Mouse (Mus musculus): ENCODE results near the gene Vwa3b. TPM values are rescaled to one million over a fixed set of nuclear protein-coding genes. Genes with fewer than 3 reads are reported as not detected.

The Vwa3b gene
- total RNA-seq, 2 experiments from 2014 or later, result 10.4 to 16.7 TPM

GRCm38 (mm10) chr1:37009880-37010279 lies 16.5 kb upstream of the Vwa3b start:
- DNase-seq (ENCODE audit: low spot score in 2 of 2), result no peak

GRCm38 (mm10) chr1:37011626-37012209 lies 14.7 kb upstream of the Vwa3b start:
- DNase-seq (ENCODE audit: low spot score in 2 of 2), result no peak

GRCm38 (mm10) chr1:37013006-37013405 lies 13.4 kb upstream of the Vwa3b start:
- no peak for DNase-seq (ENCODE audit: low spot score in 2 of 2)

GRCm38 (mm10) chr1:37013687-37014086 lies 12.7 kb upstream of the Vwa3b start:
- peak in 1 of 2 experiments; percentile 44 for DNase-seq (ENCODE audit: low spot score in 2 of 2)

DNA sequence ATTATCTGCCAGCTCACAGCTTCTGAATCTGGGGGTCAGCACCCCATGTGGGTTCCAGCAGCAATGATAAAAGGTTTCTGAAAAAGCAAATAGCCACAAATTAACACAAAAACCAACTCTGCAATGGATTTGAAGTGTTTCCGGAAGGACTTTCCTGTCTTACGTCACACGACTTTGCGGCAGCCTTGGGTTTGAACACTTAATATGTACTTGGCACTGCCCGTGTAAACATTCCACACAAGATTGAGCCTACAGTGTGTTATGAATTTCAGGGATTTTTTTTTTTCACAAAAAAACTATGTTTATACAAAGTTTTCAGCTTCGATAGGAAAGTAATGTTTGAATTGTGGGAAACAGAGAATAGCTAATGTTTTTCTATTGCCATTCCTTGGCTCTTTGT lies 7.4 kb upstream of the Vwa3b start:
- DNase-seq (ENCODE audit: low spot score in 2 of 2), result no peak

GRCm38 (mm10) chr1:37022704-37023103 lies 3.7 kb upstream of the Vwa3b start:
- DNase-seq (ENCODE audit: low spot score in 2 of 2), result no peak

DNA sequence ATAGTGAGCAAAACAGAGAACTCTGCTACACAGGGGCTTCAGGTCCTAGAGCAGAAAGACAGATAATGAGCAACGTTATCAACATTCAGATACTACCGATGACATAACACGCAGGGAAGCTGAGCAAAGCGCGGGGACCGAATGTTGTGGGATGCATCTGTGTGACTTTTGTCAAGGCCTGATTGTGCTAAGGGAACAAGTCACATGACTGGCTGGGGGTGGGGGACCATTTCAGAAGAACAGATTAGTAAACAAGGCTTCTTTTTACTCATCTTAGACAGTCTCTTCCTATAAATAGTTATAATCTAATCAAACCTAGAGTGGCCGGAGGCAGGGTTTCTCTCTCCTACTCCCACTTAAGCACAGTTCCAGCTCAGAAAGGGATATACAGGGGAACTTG lies 1.7 kb upstream of the Vwa3b start:
- DNase-seq (ENCODE audit: low spot score in 2 of 2), result no peak

DNA sequence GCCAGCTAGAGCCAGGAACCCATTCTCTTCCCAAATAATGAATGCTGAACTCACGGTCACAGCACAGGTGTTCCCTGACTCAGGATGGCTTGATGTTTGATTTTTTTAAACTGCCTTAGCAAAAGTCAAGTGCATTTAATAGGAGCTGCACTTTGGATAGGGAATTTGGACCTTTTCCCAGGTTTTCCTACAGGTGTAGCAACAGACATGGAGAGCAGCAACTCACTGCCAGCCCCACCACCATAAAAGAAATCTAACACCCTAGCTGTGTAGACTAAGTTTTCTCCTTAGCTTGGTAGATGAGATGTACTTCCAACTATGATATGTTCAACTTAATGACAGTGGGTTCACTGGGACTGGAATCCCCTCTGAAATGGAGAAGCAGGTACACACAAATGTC lies 1.0 kb upstream of the Vwa3b start:
- no peak for DNase-seq (ENCODE audit: low spot score in 2 of 2)

- DNase-seq (ENCODE audit: low spot score in 2 of 2), result no peak
Observed at GRCm38 (mm10) chr1:37026866-37027265, 470 bp downstream of the Vwa3b start.

DNA sequence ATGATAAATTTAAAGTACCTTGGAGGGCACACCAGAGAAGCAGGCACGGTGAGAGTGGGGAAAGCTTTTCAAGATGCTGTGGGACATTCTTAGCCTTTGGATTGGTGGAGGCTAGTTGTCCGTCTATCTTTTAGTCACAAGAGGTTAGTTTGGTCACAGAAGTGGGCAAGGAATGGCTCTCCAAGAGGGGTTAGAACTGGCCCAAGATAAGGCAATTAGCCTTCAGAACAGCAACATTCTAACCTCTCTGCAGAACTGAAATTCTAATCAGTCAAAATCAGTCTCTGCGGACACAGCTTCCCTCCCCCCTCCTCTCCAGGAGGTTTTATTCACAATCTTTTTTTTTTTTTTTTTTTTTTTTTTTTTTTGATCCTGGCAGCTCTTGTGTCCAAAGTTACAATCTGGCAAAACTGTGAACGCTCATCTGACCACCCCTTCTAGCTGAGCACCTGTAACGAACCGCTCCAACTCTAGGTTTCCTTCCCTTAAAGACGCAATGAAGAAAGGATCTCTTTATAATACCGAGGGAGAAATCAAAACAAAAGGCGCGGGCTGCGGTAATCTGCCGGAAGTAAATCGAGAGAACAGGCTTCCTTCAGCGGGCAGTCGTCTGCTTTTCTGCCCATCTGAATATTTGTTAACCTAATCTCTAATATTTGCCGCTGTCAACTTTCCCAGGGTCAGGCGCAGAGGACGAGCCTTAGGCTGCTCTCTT lies 2.2 kb downstream of the Vwa3b start:
- DNase-seq (ENCODE audit: low spot score in 2 of 2), result no peak

- DNase-seq (ENCODE audit: low spot score in 2 of 2), result peak; percentile 68 to 81
Observed at GRCm38 (mm10) chr1:37029154-37029907, 2.9 kb downstream of the Vwa3b start.

DNA sequence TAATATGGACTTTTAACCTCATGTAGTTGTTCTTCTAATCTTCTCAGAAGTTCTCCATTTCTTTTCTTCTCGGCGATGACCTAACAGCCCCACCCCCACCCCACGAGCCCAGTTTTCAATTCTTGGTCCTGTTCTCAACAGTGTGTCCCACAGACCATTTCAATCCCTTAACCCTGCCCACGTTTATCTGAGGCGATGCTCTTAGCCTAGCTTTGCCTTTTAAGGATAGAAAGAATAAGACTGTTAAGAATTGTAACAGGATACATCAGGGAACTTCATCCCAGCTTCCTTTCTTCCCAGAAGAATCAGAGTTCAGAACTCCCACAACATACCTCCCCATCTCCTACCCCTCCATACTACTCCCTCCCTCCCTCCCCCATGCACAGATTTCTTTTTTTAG lies 3.5 kb downstream of the Vwa3b start:
- no peak for DNase-seq (ENCODE audit: low spot score in 2 of 2)

DNA sequence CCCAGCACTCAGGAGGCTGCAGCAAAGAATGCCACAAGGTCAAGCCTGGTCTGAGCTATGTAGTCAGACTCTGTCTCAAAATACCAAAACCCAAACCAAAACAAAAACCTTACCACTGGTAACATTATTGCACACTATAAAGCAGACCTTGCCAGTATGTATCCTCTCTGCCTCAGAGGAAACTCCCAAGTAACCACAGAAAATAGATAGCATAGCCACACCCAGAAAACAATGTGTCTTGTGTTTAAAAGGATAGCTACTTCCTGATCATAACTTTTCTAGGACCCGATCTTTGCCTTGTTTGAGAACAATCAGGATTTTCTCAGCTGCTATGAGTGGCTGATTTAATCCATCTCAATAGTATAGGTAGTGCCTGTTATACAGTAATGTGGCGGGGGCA lies 4.3 kb downstream of the Vwa3b start:
- DNase-seq (ENCODE audit: low spot score in 2 of 2), result no peak

DNA sequence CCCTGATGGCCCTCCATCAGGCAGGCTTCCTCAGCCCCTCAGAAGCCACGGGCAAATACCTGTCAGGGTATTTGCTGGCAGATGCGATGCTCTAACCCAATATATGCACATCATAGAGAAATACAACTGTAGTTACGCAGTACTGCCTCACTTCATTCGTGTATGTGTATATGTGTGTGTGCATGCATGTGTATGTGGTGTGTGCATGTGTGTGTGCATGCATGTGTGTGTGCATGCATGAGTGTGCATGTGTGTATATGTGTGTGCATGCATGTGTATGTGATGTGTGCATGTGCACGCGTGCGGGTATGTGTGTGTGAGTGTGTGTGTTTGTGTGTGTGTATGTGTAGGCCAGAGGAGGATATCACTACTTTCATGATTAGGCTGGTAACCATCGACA lies 9.5 kb downstream of the Vwa3b start:
- DNase-seq (ENCODE audit: low spot score in 2 of 2), result no peak

DNA sequence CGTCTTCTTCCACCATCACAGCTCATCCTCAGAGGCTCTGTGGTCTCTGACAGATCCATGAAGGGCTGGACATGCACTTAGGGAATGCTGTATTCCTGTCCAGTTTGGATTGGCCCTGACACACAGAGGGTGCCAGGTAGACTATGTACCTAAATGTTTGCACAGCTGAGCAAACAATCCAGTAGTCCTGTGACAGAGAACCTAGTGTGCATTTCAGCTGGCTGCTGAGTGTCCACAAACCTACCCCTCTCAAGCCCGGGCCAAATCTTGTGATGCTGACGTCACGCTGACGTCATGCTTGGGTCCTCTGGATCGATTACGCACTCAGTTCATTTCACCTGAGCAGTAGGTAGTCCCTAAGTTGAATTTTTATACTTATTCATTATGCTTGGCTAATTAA lies 14.7 kb downstream of the Vwa3b start:
- DNase-seq (ENCODE audit: low spot score in 2 of 2), result no peak

- no peak for DNase-seq (ENCODE audit: low spot score in 2 of 2)
Observed at GRCm38 (mm10) chr1:37041856-37042255, 15.5 kb downstream of the Vwa3b start.

DNA sequence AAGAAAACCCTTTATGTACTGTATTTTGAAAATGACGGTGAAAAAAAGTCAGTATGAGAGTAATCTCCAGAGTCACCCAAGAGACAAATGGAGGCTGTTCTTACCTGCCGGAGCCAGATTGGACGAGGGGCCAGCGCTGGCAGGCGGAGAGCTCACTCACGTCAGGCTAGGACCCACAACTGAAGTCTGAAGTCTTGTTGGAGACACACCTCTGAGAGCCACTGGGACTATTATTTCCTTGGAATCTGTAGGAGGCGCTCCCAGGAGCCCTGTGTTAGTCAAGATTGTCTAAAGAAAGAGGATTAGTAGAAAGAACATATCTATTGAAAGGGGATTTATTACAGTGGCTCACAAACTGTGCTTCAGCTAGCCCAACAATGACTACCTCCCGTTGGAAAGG lies 16.4 kb downstream of the Vwa3b start:
- DNase-seq (ENCODE audit: low spot score in 2 of 2), result no peak

DNA sequence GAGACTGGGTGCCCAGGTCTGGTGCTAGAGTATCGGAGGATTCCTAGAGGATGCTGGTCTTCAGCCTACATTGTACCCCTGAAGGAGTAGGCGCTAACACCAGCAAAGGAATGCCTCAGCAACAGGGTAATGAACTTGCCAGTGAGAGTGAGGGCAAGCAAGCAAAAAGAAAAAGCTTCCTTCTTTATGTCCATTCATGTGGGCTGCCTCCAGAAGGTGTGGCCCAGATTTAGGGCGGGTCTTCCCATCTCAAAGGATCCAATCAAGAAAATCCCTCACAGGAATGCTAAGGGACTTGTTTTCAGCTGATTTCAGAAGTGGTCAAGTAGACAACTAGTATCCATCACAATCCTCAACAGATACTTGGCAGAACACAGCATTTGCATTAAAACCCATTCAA lies 16.8 kb downstream of the Vwa3b start:
- DNase-seq (ENCODE audit: low spot score in 2 of 2), result no peak

- no peak for DNase-seq (ENCODE audit: low spot score in 2 of 2)
Observed at GRCm38 (mm10) chr1:37045472-37045871, 19.1 kb downstream of the Vwa3b start.

DNA sequence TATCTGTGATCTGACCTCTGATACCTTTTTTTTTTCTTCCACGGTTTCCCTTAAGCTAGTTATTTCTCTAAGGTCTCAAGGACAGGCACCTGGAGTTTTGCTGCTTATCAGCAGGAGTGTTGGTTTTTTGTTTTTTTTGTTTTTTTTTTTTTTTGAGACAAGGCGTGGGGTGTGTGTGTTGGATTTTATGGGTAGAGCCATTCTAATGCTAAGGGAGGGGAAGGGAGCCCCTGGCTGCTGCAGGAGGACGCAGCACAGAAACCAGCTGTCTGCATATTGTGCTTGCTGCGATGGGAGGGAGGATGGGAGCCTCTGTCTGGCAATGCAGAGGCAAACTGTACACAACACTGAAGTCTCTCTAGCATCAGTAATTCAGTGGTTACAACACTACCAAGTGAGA lies 22.8 kb downstream of the Vwa3b start:
- no peak for DNase-seq (ENCODE audit: low spot score in 2 of 2)

GRCm38 (mm10) chr1:37053691-37054090 lies 27.3 kb downstream of the Vwa3b start:
- DNase-seq (ENCODE audit: low spot score in 2 of 2), result no peak

DNA sequence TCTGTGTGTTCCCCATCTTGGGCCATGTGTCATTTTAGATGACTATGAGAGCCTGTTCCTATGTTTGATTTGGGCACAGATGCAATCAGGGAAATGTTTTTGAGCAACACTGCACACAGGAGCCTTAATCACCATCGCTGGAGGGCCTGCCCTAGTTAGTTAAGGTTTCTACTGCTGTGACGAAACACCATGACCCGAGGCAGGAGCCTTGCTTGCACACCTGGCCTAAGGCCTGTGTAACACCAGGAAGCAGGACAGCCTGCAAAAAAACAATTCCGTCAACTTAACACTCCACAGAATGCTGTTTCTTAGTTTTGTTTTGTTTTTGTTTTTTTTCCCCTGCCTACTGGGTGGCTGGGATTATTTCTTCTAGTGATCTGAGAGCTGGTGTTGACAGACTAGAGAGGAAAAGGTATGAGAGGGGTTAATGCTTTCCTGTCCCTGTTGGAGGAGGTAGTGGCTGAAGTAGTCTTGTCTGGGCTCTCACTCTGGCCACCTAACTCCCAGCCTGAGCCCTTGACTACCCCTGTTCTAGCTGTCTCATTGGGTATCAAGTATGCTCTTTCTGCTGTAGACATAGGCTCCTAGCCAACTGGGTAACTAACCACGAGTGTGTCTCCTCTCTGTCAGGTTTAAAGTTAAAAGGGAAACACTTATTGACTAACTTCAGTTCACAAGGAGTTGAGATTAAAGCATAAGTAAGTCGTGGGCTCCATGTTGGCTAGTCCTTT lies 30.6 kb downstream of the Vwa3b start:
- no peak for DNase-seq (ENCODE audit: low spot score in 2 of 2)
